Mouse (Mus musculus) frontal cortex, adult (tissue): Measurements from ENCODE around the gene Zcchc24.
A peak's percentile ranks its signal among the peaks of the same experiment; 100 is the strongest.
"Not testable (repeated sequence)": the region's sequence is repeated elsewhere in the genome, so short reads cannot be mapped to it uniquely, and the experiment has no call there.

ENCODE experiments used
- ATAC-seq: cut with Nextera tagmentation; 2 replicates; pipeline ENCODE4 v1.9.2; 2017; ENCODE audit warnings: mild to moderate bottlenecking, moderate library complexity, mixed read lengths; ENCODE audit not compliant: low TSS enrichment

Zcchc24 gene

DNA sequence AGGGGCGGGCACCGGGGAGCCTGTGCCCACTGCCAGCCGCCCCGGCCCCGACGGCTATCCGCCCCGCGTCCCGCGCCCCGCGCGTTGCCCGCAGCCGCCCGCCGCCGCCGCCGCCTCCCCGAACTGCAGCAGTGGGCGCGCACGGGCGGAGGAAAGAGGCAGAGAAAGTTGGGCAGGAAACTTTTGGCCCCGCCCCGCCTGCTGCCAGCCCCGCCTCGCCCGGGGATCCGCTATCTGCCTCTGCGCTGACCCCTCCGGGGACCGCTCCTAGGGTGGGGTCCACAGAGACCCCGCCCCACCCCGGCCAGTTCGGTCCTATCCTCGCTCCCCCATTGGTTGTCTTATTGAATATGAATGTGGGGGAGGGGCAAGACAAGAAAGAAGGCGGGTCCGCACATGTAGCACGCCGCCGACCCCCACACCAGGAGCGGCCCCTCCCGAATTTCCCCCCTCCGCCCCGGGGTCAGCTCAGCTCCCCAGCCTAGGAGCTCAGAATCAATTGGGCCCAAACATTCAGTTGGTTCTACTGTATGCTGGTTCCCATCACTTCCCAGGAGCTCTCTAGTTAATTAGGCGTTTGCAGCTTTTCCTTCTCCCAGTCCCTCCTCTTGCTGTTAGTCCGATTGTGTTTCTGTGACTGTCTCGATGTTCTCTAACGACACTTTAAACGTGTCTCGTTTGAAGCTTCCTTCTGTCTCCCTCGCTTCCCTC lies at the start of gene Zcchc24:
Zcchc24 (minus strand) TSS at position 125 of the 711 bp plus-strand sequence.
- ATAC-seq, result peak; percentile 42; the same call in 1 of the 2 replicates

DNA sequence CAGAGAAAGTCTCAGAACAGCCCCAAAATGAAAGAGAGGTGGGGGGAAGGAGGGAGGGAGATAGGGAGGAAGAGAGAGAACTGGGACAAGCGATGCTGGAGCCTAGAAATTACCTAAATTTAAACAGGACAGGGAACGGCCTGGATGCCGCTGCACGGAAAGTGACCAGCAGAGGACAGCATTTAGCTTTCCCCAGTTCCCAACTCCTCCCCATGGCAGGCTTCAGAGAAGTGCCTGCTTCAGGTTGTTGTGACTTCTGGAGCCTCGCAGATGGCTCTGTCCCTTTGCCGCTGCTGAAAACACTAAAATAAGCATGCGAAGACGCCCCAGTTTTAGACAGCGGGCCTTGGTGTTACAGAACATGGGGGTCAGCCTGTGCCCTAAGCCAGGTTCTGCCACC lies 47.6 kb upstream of the Zcchc24 start:
- ATAC-seq, result peak; percentile 99

DNA sequence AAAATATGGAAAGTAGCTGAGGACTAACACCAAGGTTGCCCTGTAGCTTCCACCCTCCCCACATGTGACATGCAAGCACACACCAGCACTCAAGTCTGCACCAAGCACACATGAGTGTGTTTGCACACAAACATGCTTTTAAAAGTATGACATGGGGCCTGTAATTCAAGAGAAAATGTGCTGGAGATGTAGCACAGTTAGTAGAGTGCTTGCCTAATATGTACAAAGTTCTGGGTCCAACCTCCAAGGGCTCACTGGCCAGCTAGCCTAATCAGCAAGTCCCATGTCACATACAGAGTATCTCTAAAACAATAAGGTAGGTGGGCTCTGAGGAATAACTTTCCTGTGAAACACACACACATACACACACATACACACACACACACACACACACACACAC lies 45.3 kb upstream of the Zcchc24 start:
- ATAC-seq, result no peak

DNA sequence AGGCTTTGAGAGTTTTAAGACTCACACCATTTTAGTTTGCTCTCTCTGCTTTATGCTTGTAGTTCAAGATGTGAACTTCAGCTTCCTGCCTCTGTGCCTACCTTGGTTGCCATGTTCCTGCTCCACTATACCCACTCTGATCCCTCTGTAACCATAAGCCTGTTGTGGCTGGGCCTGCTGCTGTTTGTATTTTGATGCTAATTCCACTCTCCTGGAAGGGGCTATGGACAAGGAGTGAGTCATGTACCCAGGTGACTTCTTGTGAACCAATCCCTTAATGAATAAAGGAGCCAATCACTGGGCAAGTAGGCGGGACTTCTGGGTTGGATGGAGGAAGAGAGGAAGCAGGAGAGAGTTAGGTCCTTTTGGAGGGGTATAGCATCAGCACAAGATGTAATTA lies 42.2 kb upstream of the Zcchc24 start:
- not testable (repeated sequence) for ATAC-seq

DNA sequence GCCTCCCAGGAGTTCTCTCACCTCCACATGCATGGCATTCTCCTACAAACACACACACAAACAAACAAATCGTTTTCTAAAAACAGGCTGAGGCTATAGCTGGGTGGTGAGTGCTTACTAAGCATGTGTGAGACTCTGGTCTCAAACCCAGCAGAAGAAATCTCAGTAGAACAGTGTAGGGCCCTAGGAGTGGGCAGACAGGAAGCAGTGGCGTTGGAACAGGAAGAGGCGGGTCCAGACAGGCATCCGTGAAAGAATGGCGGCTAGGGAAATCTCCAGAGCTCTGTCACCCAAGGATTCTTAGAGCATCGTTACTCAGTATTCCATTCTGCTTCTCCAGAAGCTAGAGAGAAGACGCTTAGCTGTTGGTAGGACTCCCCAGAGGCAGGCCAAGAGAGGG lies 37.7 kb upstream of the Zcchc24 start:
- no peak for ATAC-seq

DNA sequence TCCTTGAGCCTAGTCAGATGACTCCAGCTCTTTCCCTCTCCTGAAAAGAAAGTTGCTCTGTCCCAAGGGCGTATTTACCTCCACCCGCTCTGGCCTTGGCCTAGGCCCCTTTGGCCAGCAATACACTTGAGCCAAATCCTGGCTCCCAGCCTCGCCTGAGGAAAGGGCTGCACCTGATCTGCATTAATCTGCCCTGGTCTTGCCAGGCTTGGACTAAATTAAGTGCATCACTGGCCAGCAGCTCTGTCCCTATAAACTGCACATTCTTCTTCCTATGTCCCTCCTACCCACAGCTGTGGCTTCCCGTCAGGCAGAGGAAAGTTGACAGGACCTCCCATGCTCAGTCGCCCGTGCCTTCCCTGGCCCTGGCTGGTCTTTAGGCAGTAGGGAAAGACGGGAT lies 37.0 kb upstream of the Zcchc24 start:
- peak; percentile 31; the same call in 1 of the 2 replicates for ATAC-seq

DNA sequence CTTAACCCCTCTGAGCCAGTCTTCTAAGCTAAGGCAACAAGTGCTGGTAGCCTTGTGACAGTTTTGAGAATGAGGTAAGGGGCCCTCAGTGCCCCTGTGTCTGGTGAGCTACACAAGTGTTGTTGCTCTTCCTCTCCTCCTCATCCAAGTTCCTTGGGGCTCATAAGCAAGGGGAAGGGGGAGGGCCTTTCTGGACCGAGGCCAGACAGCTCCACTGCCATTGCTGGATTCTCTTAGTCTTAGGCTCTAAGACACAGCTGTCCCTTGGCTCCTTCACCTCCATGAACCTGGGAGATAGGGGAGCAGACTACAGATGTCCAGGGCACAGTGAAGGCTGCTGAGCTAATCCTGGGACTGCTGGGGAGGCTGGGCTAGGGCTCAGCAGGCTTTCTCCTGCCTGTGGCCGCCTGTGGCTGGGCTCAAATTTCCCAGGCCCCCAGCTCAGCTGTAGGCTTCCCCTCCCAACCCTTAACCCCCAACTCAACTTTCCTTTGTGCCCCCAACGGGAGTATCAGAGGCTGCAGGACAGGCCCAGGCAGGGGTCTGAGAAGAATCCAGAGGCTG lies 34.5 kb upstream of the Zcchc24 start:
- no peak for ATAC-seq

DNA sequence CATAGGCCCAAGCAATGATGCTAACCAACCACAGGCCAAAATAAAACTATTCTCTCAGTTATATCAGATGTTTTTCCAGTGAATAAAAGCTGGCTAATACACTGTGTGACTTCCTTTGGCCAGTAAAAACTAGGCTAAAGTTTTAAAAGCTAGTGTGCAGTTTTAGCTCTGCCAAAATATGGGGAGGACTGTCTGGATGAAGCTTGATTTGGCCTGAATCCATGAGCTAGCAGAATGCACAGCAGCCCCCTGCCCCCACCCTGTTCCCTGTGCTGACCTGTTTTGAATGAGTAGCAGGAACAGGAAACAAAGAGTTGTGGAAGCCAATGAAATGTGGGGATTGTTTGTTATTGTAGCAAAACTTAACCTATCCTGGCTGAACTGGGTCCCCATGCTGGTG lies 33.7 kb upstream of the Zcchc24 start:
- ATAC-seq, result no peak

DNA sequence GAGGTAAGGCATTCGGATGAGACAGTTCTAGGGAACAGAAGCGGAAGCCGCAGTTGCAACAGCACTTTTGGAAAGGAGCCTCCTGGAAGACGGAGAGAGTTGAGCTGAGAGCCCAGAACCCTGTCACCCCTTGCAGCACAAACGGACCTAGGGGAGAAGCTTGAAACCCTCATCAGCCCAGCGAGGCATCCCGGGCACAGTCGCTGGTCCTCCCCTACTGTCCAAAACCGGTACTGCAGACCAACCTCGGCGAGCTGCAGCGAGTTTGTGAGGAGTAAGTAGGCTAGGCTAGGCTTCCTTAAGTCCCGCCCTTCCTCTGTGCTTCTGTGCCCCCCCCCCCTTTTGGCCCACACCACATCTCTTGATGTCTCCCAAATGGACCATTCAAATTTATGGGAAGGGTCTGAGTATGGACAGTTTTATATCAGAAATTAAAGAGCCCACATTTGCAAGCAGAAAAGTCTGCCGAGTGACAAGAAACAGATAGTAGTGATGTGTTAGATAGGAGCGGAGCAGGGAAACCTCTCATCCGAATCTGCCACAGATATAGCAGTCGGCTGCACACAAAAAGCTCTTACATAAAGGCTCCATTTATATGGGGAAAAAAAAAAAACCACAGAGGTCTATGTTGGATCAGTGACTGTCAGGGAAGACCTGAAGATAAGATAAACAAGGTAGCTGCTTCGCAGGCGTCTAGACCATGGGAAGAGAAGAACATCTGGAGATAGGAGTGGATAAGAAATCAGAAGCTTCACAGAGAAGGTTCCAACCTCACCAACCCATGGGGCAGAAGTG lies 31.5 kb upstream of the Zcchc24 start:
- peak; percentile 95 for ATAC-seq

DNA sequence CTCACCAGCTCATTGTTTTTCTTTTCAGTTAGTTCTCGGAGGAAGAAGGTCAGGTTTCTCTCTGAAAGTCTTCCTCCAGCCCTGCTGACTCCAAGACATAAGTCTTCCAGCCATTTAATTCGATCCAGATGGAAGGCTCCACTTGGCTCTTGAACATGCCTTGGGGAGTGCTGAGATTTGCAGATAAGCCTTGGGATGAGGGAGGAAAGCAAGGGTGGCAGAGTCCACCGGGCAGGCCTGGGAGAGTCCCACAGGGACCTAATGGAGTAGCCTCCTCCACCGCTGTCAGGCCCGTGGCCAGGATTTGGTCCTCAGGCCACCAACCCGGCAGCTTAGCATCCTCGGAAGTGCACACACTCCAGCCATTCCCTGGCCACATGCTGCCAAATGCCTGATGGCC lies 27.8 kb upstream of the Zcchc24 start:
- no peak for ATAC-seq

DNA sequence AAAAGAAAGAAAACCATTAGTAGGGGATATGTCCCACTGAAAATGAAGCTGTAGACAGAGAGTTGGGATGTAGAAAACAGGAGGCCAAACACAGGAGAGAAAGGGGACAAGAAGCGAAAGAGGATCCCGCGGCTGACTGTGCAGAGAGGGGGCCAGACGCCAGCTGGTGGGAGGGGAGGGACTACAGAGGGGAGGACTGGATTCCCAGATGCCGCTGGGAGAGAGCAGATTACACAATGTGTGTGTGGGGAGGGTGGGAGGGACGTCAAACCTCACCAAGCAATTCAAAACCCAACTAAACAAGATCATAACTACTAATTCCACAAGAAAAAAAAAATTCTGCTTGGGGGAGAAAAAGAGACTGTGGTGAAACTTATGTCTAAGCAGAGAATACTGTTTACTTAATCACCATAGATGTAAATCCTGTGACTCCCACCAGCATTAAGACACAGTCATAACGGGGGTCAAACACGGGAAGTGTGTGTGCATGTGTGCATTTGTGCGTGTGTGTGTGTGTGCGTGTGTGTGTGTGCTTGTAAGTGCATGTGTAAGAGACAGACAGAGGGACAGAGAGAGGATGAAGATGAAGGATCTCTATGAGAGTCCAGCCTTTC lies 26.8 kb upstream of the Zcchc24 start:
- ATAC-seq, result peak; percentile 75

DNA sequence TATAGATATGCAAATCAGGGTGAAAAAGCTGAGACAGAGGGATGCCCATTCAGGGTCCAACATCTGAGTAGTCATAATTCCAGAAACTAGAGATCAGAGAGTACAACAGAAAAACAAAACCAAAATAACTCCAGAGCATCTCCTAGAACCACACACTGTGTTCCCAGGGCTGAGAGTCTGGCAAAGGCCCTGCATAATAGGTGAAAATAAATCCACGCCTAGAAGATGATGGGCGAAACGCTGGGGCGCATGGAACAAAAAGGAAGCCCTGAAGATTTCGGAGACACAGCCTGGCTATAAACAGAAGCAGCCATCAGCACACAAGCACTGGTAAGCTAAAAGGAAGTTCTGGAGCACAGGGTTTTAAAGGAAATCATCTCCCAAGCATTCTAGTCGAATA lies 26.2 kb upstream of the Zcchc24 start:
- ATAC-seq, result peak; percentile 62

DNA sequence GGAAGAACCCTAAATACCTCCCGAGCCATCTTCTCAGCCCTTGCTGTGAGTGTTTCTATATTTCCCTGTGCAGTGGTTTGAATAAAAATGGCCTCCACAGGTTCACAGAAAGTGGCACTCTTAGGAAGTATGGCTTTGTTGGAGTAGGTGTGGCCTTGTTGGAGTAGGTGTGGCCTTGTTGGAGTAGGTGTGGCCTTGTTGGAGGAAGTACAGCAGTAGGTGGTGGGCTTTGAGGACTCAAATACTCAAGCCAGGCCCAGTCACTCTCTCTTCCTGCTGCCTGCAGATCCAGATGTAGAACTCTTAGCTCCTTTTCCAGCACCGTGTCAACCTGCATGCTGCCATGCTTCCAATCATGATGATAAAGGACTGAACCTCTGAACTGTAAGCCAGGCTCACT lies 25.5 kb upstream of the Zcchc24 start:
- no peak for ATAC-seq

DNA sequence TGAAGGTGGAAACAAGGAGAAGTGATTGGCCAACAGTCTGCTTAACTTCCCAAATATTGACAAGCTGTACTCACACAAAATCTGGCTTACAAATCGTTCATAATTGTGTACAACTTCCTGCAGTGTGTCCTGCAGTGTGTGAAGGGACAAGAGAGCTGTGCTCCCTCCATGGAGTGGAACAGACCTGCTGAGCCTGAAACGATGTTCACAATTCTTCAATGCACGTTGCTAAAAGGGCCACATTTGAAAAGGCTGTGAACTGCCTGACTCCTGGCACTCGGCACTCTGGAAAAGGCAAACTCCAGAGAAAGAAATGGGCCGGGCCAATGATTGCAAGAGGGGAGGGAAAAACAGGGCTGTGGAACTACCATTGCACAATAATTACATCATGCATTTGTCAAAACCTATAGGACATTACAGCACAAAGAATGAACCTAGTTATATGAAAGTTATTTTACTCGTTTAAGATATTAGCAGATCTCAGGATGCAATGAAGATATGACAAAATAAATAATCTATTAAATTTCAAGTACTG lies 22.0 kb upstream of the Zcchc24 start:
- no peak for ATAC-seq

DNA sequence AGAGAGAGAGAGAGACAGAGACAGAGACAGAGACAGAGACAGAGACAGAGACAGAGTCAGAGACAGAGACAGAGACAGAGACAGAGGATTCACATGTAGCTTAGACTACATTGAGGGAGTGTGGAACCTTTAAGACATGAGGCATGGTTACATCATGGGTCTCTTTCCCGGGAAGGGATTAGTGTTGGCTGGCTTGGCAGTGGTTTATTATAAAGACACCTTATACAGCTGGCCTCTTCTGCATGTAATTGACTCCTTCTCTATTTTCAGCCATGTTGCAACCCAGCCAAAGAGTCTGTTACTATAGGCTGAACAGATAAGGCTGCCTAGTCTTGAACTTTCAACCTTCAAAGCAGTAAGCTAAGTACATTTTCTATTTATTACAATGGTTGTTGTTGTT lies 21.1 kb upstream of the Zcchc24 start:
- ATAC-seq, result no peak

DNA sequence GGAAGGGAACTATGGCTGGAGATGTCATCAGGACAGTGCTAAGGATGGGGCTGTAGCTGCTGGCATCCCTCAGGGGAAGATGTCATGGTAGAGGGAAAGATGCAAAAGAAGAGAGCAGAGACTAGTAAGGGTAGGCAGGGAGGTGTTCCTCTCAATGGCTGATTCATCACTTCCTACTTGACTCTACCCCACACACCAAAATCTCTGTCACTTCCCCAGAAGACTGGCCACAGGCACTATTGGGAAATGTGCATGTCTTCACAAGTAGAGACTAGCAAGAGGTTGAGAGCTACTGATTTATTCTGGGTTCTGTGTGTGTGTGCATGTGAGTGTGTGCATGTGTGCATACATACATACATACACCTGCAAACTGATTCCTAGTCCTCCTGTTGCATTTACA lies 20.4 kb upstream of the Zcchc24 start:
- no peak; the same call in 1 of the 2 replicates for ATAC-seq

DNA sequence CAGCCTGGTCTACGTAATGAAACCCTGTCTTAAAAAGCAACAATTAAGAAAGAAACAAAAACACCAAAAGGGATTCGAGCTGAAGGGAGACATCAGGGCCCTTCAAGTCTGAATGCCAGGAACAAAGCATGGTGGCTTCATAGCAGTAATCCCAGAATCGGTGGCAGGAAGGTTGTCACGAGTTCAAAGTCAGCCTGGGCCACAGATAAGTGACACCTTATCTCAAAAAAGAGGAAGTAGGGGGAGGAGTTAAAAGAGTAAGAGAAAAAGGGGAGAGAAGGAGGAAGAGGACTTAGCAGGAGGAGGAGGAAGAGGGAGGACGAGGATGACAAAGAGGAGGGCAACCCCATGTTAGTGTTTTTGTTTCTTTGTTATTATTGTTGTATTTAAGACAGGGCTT lies 19.4 kb upstream of the Zcchc24 start:
- no peak for ATAC-seq

DNA sequence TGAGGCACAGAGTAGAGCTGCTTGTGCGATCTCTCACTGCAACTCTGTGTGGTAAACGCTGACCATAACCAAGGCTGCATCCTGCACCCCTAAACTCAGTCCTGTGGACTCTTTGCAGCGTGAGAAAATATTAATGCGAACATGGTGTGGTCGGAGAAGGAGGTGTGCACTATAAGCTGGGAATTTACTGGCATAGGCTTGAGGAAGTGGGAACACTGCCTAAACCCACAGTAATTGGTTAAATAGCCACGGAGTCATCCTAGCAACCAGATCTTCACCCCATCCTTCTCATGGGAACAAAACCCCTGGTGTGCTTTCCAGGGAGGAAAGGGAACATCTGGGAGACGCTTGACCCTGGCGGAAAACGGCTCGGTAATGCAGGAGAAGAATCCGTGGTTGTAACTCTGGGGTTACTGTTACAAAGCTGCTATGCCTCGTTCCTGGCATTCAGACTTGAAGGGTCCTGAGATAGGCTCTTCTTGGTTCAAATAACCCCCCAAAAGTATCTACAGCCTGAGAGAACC lies 18.6 kb upstream of the Zcchc24 start:
- no peak for ATAC-seq

DNA sequence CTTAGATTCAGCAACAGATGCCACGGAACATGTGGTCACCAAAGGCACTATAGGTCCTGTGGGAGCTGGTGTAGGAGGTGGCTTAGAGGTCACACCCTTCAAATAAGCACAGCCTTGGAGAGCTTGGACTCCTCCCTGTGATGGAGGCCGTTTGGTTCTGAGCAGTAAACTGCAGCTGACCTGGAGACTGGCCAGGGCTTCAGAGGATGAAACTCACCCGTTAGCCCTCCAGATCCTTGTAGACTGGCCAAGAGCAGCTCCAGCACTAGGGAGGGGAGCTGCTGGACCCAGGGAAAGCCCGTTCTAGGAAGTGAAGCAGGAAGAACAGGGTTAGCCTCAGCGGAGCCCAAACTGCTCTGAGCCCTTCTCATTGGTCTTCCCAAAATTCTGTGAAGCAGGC lies 18.1 kb upstream of the Zcchc24 start:
- no peak for ATAC-seq

DNA sequence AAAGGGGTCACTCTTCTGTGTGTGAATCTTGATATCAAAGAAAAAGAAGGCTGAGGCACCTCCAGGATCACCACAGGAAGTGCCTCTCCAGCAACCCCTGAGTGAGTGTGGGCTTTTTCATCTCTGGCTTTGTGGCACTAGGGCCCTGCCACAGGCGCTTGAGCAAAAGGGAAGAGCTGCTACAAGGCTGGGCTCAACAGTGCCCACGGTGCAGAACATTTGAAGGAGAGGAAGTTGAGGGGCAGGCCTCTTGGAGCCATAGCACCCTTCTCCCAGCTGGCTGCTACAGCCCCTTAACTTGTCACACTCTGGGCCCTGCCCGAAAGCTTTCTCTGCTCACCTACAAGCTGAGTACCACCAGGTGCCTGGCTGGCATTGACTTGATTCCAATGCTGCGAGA lies 16.4 kb upstream of the Zcchc24 start:
- no peak for ATAC-seq

DNA sequence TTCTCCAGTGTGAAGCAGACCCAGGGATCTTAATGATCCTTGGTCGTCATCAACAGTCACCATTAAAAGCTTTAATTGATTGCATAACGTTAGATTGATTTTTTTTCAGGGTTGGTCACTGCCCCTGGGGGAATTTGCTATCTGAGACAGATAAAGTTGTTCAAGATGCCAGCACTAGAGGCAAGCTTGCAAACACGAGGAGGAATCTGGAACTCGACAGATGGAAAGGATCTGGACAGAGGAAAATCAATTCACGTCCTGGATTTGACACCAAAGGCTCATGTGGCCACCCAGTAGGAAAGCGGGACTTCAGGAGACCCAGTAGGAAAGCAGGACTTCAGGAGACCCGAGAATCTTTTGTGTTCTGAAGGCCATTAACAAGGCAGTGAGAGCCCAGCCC lies 14.4 kb upstream of the Zcchc24 start:
- no peak for ATAC-seq

DNA sequence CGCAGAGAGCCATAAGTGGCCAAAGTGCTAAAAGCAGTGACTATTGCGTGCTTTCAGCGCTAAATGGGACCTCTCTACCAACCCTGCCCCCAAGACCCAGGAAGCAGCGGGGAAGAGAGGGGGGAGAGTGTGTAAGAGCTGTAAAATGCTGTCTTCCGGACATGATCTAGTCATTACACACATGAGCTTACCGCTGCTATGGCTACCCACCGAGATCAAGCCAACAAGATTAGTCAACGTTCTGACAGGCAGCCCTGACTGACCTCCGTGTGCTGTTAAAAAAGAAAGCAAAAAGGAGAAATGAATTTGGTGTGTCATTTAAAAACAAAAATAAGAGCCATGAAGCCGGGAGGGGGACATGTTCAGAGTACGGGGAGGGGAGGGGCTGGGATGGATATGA lies 11.8 kb upstream of the Zcchc24 start:
- no peak for ATAC-seq
